Mouse (Mus musculus): ENCODE measurements around the gene Ppm1h.

Ppm1h gene

GRCm38 (mm10) chr10:122678541-122679436 is at the start of gene Ppm1h:
Ppm1h (plus strand) TSS chr10:122678762.
- peak; percentile 59 to 67 for DNase-seq (ENCODE audit: low spot score in 2 of 2)

GRCm38 (mm10) chr10:122629003-122629402 is 49.6 kb upstream of the Ppm1h start:
- no peak for DNase-seq (ENCODE audit: low spot score in 2 of 2)

- DNase-seq (ENCODE audit: low spot score in 2 of 2): no peak
Measured at GRCm38 (mm10) chr10:122639879-122640278, 38.7 kb upstream of the Ppm1h start.

- DNase-seq (ENCODE audit: low spot score in 2 of 2): no peak
Measured at GRCm38 (mm10) chr10:122641263-122641795, 37.2 kb upstream of the Ppm1h start.

GRCm38 (mm10) chr10:122642125-122642524 is 36.4 kb upstream of the Ppm1h start:
- DNase-seq (ENCODE audit: low spot score in 2 of 2): no peak

GRCm38 (mm10) chr10:122651932-122652331 is 26.6 kb upstream of the Ppm1h start:
- DNase-seq (ENCODE audit: low spot score in 2 of 2): no peak

GRCm38 (mm10) chr10:122652578-122652977 is 26.0 kb upstream of the Ppm1h start:
- no peak for DNase-seq (ENCODE audit: low spot score in 2 of 2)

GRCm38 (mm10) chr10:122665652-122666051 is 12.9 kb upstream of the Ppm1h start:
- no peak for DNase-seq (ENCODE audit: low spot score in 2 of 2)

GRCm38 (mm10) chr10:122671253-122671652 is 7.3 kb upstream of the Ppm1h start:
- DNase-seq (ENCODE audit: low spot score in 2 of 2): no peak

GRCm38 (mm10) chr10:122672044-122672443 is 6.5 kb upstream of the Ppm1h start:
- DNase-seq (ENCODE audit: low spot score in 2 of 2): no peak

GRCm38 (mm10) chr10:122679437-122680045 is 979 bp downstream of the Ppm1h start:
- DNase-seq (ENCODE audit: low spot score in 2 of 2): peak in 1 of 2 experiments; percentile 57

- DNase-seq (ENCODE audit: low spot score in 2 of 2): peak in 1 of 2 experiments; percentile 58
Measured at GRCm38 (mm10) chr10:122680387-122681084, 2.0 kb downstream of the Ppm1h start.

- no peak for DNase-seq (ENCODE audit: low spot score in 2 of 2)
Measured at GRCm38 (mm10) chr10:122681085-122681408, 2.5 kb downstream of the Ppm1h start.

- no peak for DNase-seq (ENCODE audit: low spot score in 2 of 2)
Measured at GRCm38 (mm10) chr10:122683819-122684330, 5.3 kb downstream of the Ppm1h start.

GRCm38 (mm10) chr10:122685297-122685696 is 6.7 kb downstream of the Ppm1h start:
- DNase-seq (ENCODE audit: low spot score in 2 of 2): no peak

GRCm38 (mm10) chr10:122685836-122686531 is 7.4 kb downstream of the Ppm1h start:
- no peak for DNase-seq (ENCODE audit: low spot score in 2 of 2)

- DNase-seq (ENCODE audit: low spot score in 2 of 2): no peak
Measured at GRCm38 (mm10) chr10:122690698-122691097, 12.1 kb downstream of the Ppm1h start.

GRCm38 (mm10) chr10:122693158-122693777 is 14.7 kb downstream of the Ppm1h start:
- no peak for DNase-seq (ENCODE audit: low spot score in 2 of 2)

GRCm38 (mm10) chr10:122693911-122694618 is 15.5 kb downstream of the Ppm1h start:
- DNase-seq (ENCODE audit: low spot score in 2 of 2): no peak

- no peak for DNase-seq (ENCODE audit: low spot score in 2 of 2)
Measured at GRCm38 (mm10) chr10:122696335-122696734, 17.8 kb downstream of the Ppm1h start.

Data from urinary bladder, postnatal 4 days (tissue).